Mouse (Mus musculus) CH12.LX (cell line): ENCODE data around the gene Gbgt1. TPM values are rescaled to one million over a fixed set of nuclear protein-coding genes. Genes with fewer than 3 reads are reported as not detected.

Experiments used
- DNase-seq: peaks from one replicate; pipeline ENCODE4 v3.0.0-alpha.2; 2013; ENCODE audit errors: extremely low read depth
- H3K27ac ChIP-seq: 2 replicates; pipeline ENCODE4 v1.5.1; 2012; ENCODE audit warnings: low read depth, mild to moderate bottlenecking, control low read depth, moderate library complexity; ENCODE audit not compliant: insufficient read depth
- H3K27me3 ChIP-seq: replicated peaks from 2 replicates; pipeline ENCODE3; 2012; ENCODE audit warnings: inconsistent platforms
- H3K36me3 ChIP-seq, 2 experiments: replicated peaks in 1 of 2; 2 replicates each; pipeline versions ENCODE3 to v1.6.1; 2012; ENCODE audit warnings: inconsistent platforms in 1 of 2, low read length in 1 of 2, mild to moderate bottlenecking in 1 of 2, mixed read lengths in 1 of 2, moderate library complexity in 1 of 2; ENCODE audit not compliant: control insufficient read depth in 1 of 2, insufficient read depth in 1 of 2
- H3K4me1 ChIP-seq, 2 experiments: 2 replicates each; pipeline ENCODE4 v1.6.1; 2012; ENCODE audit warnings: inconsistent platforms in 1 of 2, moderate library complexity in 1 of 2; ENCODE audit not compliant: insufficient read depth in 2 of 2, control insufficient read depth in 1 of 2
- H3K4me2 ChIP-seq: 2 replicates; pipeline ENCODE4 v1.6.1; 2012; ENCODE audit warnings: low read depth, mild to moderate bottlenecking, control low read depth; ENCODE audit not compliant: poor library complexity, insufficient read depth, severe bottlenecking
- H3K4me3 ChIP-seq, 3 experiments: fragments of 150-350 bp in 1 of 3; sonication (generic) in 1 of 3; replicated peaks in 1 of 3; 2 replicates each; pipeline versions ENCODE3 to v1.5.1; 2011 to 2012; ENCODE audit warnings: low read depth in 2 of 3, low read length in 2 of 3, mild to moderate bottlenecking in 2 of 3, moderate library complexity in 2 of 3, control low read depth in 1 of 3, improper control_type of control experiment in 1 of 3, inconsistent platforms in 1 of 3, mixed read lengths in 1 of 3; ENCODE audit not compliant: poor library complexity in 1 of 3
- H3K79me2 ChIP-seq: replicated peaks from 2 replicates; pipeline ENCODE4 v1.6.1; 2012; ENCODE audit warnings: mild to moderate bottlenecking, moderate library complexity; ENCODE audit not compliant: control insufficient read depth, poor library complexity, insufficient read depth, severe bottlenecking; ENCODE audit errors: extremely low read depth
- H3K9ac ChIP-seq: 2 replicates; pipeline ENCODE4 v1.6.1; 2012; ENCODE audit warnings: low read depth, mild to moderate bottlenecking, control low read depth, moderate library complexity; ENCODE audit not compliant: insufficient read depth
- H3K9me3 ChIP-seq: replicated peaks from 2 replicates; pipeline ENCODE3; 2012; ENCODE audit warnings: low read length, inconsistent platforms, mixed read lengths
- CHD1 ChIP-seq: IDR thresholded peaks from 2 replicates; pipeline ENCODE4 v1.6.1; 2012; ENCODE audit warnings: low read depth, low read length, improper control_type of control experiment, inconsistent platforms
- CHD2 ChIP-seq: IDR thresholded peaks from 2 replicates; pipeline ENCODE4 v1.6.1; 2011; ENCODE audit warnings: low read length, improper control_type of control experiment
- CTCF ChIP-seq, 2 experiments: IDR thresholded peaks in 1 of 2; conservative IDR thresholded peaks in 1 of 2; 2 replicates each; pipeline ENCODE4 v1.5.1; 2011 to 2012; ENCODE audit warnings: low read depth in 2 of 2, low read length in 2 of 2, improper control_type of control experiment in 1 of 2, inconsistent platforms in 1 of 2, mild to moderate bottlenecking in 1 of 2, moderate library complexity in 1 of 2
- E2F4 ChIP-seq: IDR thresholded peaks from 2 replicates; pipeline ENCODE4 v1.6.1; 2011; ENCODE audit warnings: low read depth, low read length, improper control_type of control experiment; ENCODE audit not compliant: insufficient replicate concordance
- ELF1 ChIP-seq: IDR thresholded peaks from 2 replicates; pipeline ENCODE4 v1.6.1; 2014; ENCODE audit warnings: low read depth, mild to moderate bottlenecking, inconsistent platforms, low read length, improper control_type of control experiment
- EP300 ChIP-seq: IDR thresholded peaks from 2 replicates; pipeline ENCODE4 v1.6.1; 2011; ENCODE audit warnings: low read length, improper control_type of control experiment
- ETS1 ChIP-seq: conservative IDR thresholded peaks from 2 replicates; pipeline ENCODE4 v1.6.1; 2012; ENCODE audit warnings: low read depth, mild to moderate bottlenecking, inconsistent platforms, low read length, improper control_type of control experiment, moderate library complexity
- GABPA ChIP-seq: IDR thresholded peaks from 2 replicates; pipeline ENCODE4 v1.6.1; 2012; ENCODE audit warnings: low read depth, low read length, improper control_type of control experiment, inconsistent platforms; ENCODE audit not compliant: insufficient replicate concordance
- JUN ChIP-seq: IDR thresholded peaks from 2 replicates; pipeline ENCODE4 v1.6.1; 2011; ENCODE audit warnings: low read depth, mild to moderate bottlenecking, low read length, improper control_type of control experiment, moderate library complexity; ENCODE audit not compliant: insufficient read depth
- KAT2A ChIP-seq: IDR thresholded peaks from 2 replicates; pipeline ENCODE4 v1.6.1; 2012; ENCODE audit warnings: low read length, improper control_type of control experiment, inconsistent platforms; ENCODE audit not compliant: insufficient replicate concordance
- MAFK ChIP-seq: IDR thresholded peaks from 2 replicates; pipeline ENCODE4 v1.6.1; 2011; ENCODE audit warnings: low read length, improper control_type of control experiment; ENCODE audit not compliant: insufficient replicate concordance
- MAZ ChIP-seq: IDR thresholded peaks from 2 replicates; pipeline ENCODE4 v1.6.1; 2012; ENCODE audit warnings: low read depth, mild to moderate bottlenecking, inconsistent platforms, low read length, improper control_type of control experiment, moderate library complexity
- MXI1 ChIP-seq: IDR thresholded peaks from 2 replicates; pipeline ENCODE4 v1.6.1; 2011; ENCODE audit warnings: mild to moderate bottlenecking, low read depth, low read length, improper control_type of control experiment
- PAX5 ChIP-seq: IDR thresholded peaks from 2 replicates; pipeline ENCODE4 v1.6.1; 2012; ENCODE audit warnings: low read length, inconsistent platforms, mixed read lengths
- POLR2A ChIP-seq: IDR thresholded peaks from 2 replicates; pipeline ENCODE4 v1.6.1; 2011; ENCODE audit warnings: low read depth, mild to moderate bottlenecking, improper control_type of control experiment, low read length
- RAD21 ChIP-seq: IDR thresholded peaks from 2 replicates; pipeline ENCODE4 v1.6.1; 2011; ENCODE audit warnings: low read depth, mild to moderate bottlenecking, low read length, improper control_type of control experiment, moderate library complexity
- RCOR1 ChIP-seq: conservative IDR thresholded peaks from 2 replicates; pipeline ENCODE4 v1.6.1; 2012; ENCODE audit warnings: low read depth, mild to moderate bottlenecking, inconsistent platforms, low read length, improper control_type of control experiment
- SMC3 ChIP-seq: IDR thresholded peaks from 2 replicates; pipeline ENCODE4 v1.6.1; 2011; ENCODE audit warnings: low read depth, low read length, improper control_type of control experiment
- TBP ChIP-seq: conservative IDR thresholded peaks from 2 replicates; pipeline ENCODE4 v1.6.1; 2011; ENCODE audit warnings: low read depth, low read length, improper control_type of control experiment
- UBTF ChIP-seq: IDR thresholded peaks from 2 replicates; pipeline ENCODE4 v1.6.1; 2012; ENCODE audit warnings: low read depth, mild to moderate bottlenecking, inconsistent platforms, low read length, improper control_type of control experiment, moderate library complexity
- USF1 ChIP-seq: IDR thresholded peaks from 2 replicates; pipeline ENCODE4 v1.6.1; 2014; ENCODE audit warnings: low read depth, mild to moderate bottlenecking, inconsistent platforms, low read length, improper control_type of control experiment
- ZC3H11A ChIP-seq: IDR thresholded peaks from 2 replicates; pipeline ENCODE4 v1.6.1; 2012; ENCODE audit warnings: low read depth, mild to moderate bottlenecking, inconsistent platforms, low read length, improper control_type of control experiment
- ZKSCAN1 ChIP-seq: IDR thresholded peaks from 2 replicates; pipeline ENCODE4 v1.6.1; 2012; ENCODE audit warnings: low read depth, inconsistent platforms, low read length, improper control_type of control experiment, borderline replicate concordance
- ZMIZ1 ChIP-seq: IDR thresholded peaks from 2 replicates; pipeline ENCODE4 v1.6.1; 2012; ENCODE audit warnings: low read depth, mild to moderate bottlenecking, inconsistent platforms, low read length, improper control_type of control experiment
- dilution Hi-C: fragments of 300-500 bp; cut with MboI; formaldehyde crosslinking; loops from 2 replicates; pipeline ENCODE4 v1.14.3; 2020; ENCODE audit warnings: low sequenced_read_pairs; ENCODE audit not compliant: extremely low pct_unique_long_range_greater_than_20kb, extremely low pct_ligation_motif_present
- in situ Hi-C: fragments of 300-500 bp; cut with MboI; formaldehyde crosslinking; loops from 3 replicates; pipeline ENCODE4 v1.14.3; 2019; ENCODE audit warnings: low sequenced_read_pairs, low pct_ligation_motif_present, low pct_unique_long_range_greater_than_20kb, mixed read lengths
- polyA plus RNA-seq: library from polyadenylated mRNA; unstranded; fragments of >175 nt; gene quantifications from 2 replicates; pipeline ENCODE4 v1.2.1, GENCODE M21; 2012; ENCODE audit warnings: low read depth; ENCODE audit not compliant: insufficient read length
- total RNA-seq, 2 experiments: library from RNA; depleted of rRNA; stranded (reverse); fragments of 300-350 nt in 1 of 2; fragments of >200 nt in 1 of 2; gene quantifications; 2 replicates each; pipeline ENCODE4 v1.2.3; 2012 to 2014

Gene Gbgt1
- total and polyA plus RNA-seq, 3 experiments, result not detected

GRCm38 (mm10) chr2:28504676-28505075, 8.0 kb downstream of the Gbgt1 start:
- Histone ChIP-seq H3K9ac (no peak overlapping the region), H3K27me3 (peaks cover 86% of the 10 kb centered on the region), H3K79me2 (no peaks in the 10 kb centered on the region), H3K4me1 (no peaks in the 10 kb centered on the region; a peak in 1 of 4 replicates), H3K9me3 (no peaks in the 10 kb centered on the region), H3K4me3 (no peak overlapping the region), H3K27ac (no peak overlapping the region), H3K4me2 (no peak overlapping the region), H3K36me3 (no peaks in the 10 kb centered on the region)
- dilution Hi-C loops, result no loop called here
- no peak for DNase-seq
- no peak for TF ChIP-seq E2F4
- no peak for TF ChIP-seq POLR2A
- no peak for TF ChIP-seq RCOR1
- no peak for TF ChIP-seq SMC3
- no peak for TF ChIP-seq ZKSCAN1
- TF ChIP-seq MXI1, result no peak
- no peak for TF ChIP-seq MAZ
- TF ChIP-seq KAT2A, result no peak
- TF ChIP-seq CTCF (conservative IDR thresholded peaks at IDR 0.05 in 1 of 2, IDR thresholded peaks at IDR 0.05 in 1 of 2; ENCODE audit: low read depth in 2 of 2, low read length in 2 of 2), result no peak
- TF ChIP-seq ZMIZ1, result no peak
- TF ChIP-seq PAX5, result no peak
- no peak for TF ChIP-seq ETS1
- TF ChIP-seq TBP, result no peak
- no peak for TF ChIP-seq GABPA
- TF ChIP-seq CHD2, result no peak
- TF ChIP-seq CHD1, result no peak
- no peak for TF ChIP-seq UBTF
- no peak for TF ChIP-seq ELF1
- TF ChIP-seq EP300, result no peak
- no peak for TF ChIP-seq JUN
- in situ Hi-C loops, result no loop called here

GRCm38 (mm10) chr2:28505795-28506194, 9.1 kb downstream of the Gbgt1 start, which contains the start of gene Gm10134:
Gene Gm10134 (plus strand): TSS chr2:28506095.
- in situ Hi-C loops, result no loop called here
- H3K27me3 ChIP-seq, result peaks cover 86% of the 10 kb centered on the region

More at GRCm38 (mm10) chr2:28505795-28506194, 9.1 kb downstream of the Gbgt1 start, which contains the start of gene Gm10134:
- Histone ChIP-seq H3K9ac (no peak within 1 kb of the TSS), H3K79me2 (no peaks in the 10 kb centered on the region), H3K4me1 (no peaks in the 10 kb centered on the region; a peak in 1 of 4 replicates), H3K36me3 (no peaks in the 10 kb centered on the region), H3K4me3 (no peak within 1 kb of the TSS), H3K4me2 (no peak within 1 kb of the TSS), H3K27ac (no peak within 1 kb of the TSS), H3K9me3 (no peaks in the 10 kb centered on the region)
- DNase-seq, result no peak
- TF ChIP-seq USF1, result no peak
- no peak for TF ChIP-seq ZKSCAN1
- TF ChIP-seq POLR2A, result no peak
- no peak for TF ChIP-seq EP300
- no peak for TF ChIP-seq E2F4
- TF ChIP-seq CHD2, result no peak
- no peak for TF ChIP-seq RAD21
- TF ChIP-seq ZC3H11A, result no peak
- no peak for TF ChIP-seq UBTF
- TF ChIP-seq KAT2A, result no peak
- TF ChIP-seq MAFK, result no peak
- dilution Hi-C loops, result no loop called here
